Mouse (Mus musculus) thymus, postnatal 0 days (tissue): ENCODE data around the gene Psmb7. TPM values are rescaled to one million over a fixed set of nuclear protein-coding genes. Genes with fewer than 3 reads are reported as not detected.

Source experiments
- DNase-seq: peaks from one replicate; pipeline ENCODE4 v3.0.0-alpha.2; 2015; ENCODE audit warnings: low spot score
- polyA plus RNA-seq: library from polyadenylated mRNA; unstranded; fragments of >200 nt; fragmentation: Nextera tagmentation; extraction: Ambion mirVana; gene quantifications from 2 replicates; pipeline ENCODE4 v1.2.1, GENCODE M21; 2015

Psmb7 gene
- polyA plus RNA-seq, 1 experiment from 2014 or later: 272 TPM

GRCm38 (mm10) chr2:38641761-38642160, 2.1 kb downstream of the Psmb7 start:
- DNase-seq: no peak

GRCm38 (mm10) chr2:38637716-38638267, 6.1 kb downstream of the Psmb7 start:
- peak; percentile 12 for DNase-seq

GRCm38 (mm10) chr2:38630574-38630973, 13.3 kb downstream of the Psmb7 start:
- no peak for DNase-seq

- DNase-seq: no peak
Measured at GRCm38 (mm10) chr2:38629451-38629850, 14.4 kb downstream of the Psmb7 start.

- DNase-seq: no peak
Measured at GRCm38 (mm10) chr2:38628801-38629200, 15.1 kb downstream of the Psmb7 start.

GRCm38 (mm10) chr2:38623821-38624590, 19.9 kb downstream of the Psmb7 start:
- no peak for DNase-seq

- DNase-seq: no peak
Measured at GRCm38 (mm10) chr2:38623411-38623810, 20.5 kb downstream of the Psmb7 start.

- no peak for DNase-seq
Measured at GRCm38 (mm10) chr2:38621610-38622021, 22.3 kb downstream of the Psmb7 start.

- no peak for DNase-seq
Measured at GRCm38 (mm10) chr2:38621076-38621475, 22.8 kb downstream of the Psmb7 start.

GRCm38 (mm10) chr2:38619777-38620176, 24.1 kb downstream of the Psmb7 start:
- no peak for DNase-seq

- no peak for DNase-seq
Measured at GRCm38 (mm10) chr2:38616956-38617872, 26.7 kb downstream of the Psmb7 start.

GRCm38 (mm10) chr2:38616072-38616471, 27.8 kb downstream of the Psmb7 start:
- DNase-seq: peak; percentile 46

GRCm38 (mm10) chr2:38614437-38614836, 29.4 kb downstream of the Psmb7 start:
- no peak for DNase-seq

GRCm38 (mm10) chr2:38613576-38613975, 30.3 kb downstream of the Psmb7 start:
- no peak for DNase-seq

- no peak for DNase-seq
Measured at GRCm38 (mm10) chr2:38612596-38612995, 31.3 kb downstream of the Psmb7 start.

- no peak for DNase-seq
Measured at GRCm38 (mm10) chr2:38610161-38610560, 33.7 kb downstream of the Psmb7 start.

- no peak for DNase-seq
Measured at GRCm38 (mm10) chr2:38609310-38609709, 34.6 kb downstream of the Psmb7 start.

- no peak for DNase-seq
Measured at GRCm38 (mm10) chr2:38608831-38609309, 35.0 kb downstream of the Psmb7 start.

GRCm38 (mm10) chr2:38607716-38608115, 36.2 kb downstream of the Psmb7 start:
- no peak for DNase-seq

- DNase-seq: no peak
Measured at GRCm38 (mm10) chr2:38600842-38601241, 43.0 kb downstream of the Psmb7 start.

- no peak for DNase-seq
Measured at GRCm38 (mm10) chr2:38598395-38598794, 45.5 kb downstream of the Psmb7 start.

GRCm38 (mm10) chr2:38597896-38598295, 46.0 kb downstream of the Psmb7 start:
- DNase-seq: no peak
